Mouse (Mus musculus): Measurements from ENCODE around the gene Scin. TPM values are rescaled to one million over a fixed set of nuclear protein-coding genes. Genes with fewer than 3 reads are reported as not detected.

The Scin gene
- polyA plus RNA-seq, 1 experiment: not detected

GRCm38 (mm10) chr12:40027846-40028245 is 106.2 kb downstream of the Scin start:
- TF ChIP-seq USF1 (IDR thresholded peaks at IDR 0.05; ENCODE audit: low read depth): no peak
- Histone ChIP-seq H3K27me3 (ENCODE audit: control insufficient read depth, insufficient read depth, insufficient read length) (no peaks in the 10 kb centered on the region), H3K79me3 (ENCODE audit: low read depth) (no peaks in the 10 kb centered on the region), H3ac (ENCODE audit: control insufficient read depth, insufficient read length, low read depth) (no peak overlapping the region), H3K79me2 (ENCODE audit: control insufficient read depth, insufficient read depth) (no peaks in the 10 kb centered on the region), H3K36me3 (ENCODE audit: control insufficient read depth, insufficient read depth) (no peaks in the 10 kb centered on the region), H3K4me3 (ENCODE audit: insufficient read depth, poor library complexity, severe bottlenecking) (no peak overlapping the region)

DNA sequence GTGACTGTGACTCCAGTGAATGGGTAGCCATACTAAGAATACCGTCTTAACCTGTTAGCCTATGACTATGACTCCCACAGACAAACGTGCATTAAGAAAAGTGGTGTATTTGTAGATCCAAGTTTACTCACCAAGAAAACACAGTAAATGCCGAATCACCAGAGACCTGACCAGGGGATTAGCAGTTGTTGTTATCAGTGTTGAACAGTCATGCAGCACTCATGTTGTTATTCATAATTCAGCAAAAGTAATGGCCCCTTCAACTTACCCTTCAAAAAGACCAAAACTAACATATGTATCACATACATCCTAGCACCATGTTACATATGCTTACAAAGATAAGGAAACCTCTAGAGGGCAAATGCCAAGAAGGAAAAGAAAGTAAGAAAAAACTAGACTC is 106.6 kb downstream of the Scin start:
- TF ChIP-seq MYOG (IDR thresholded peaks at IDR 0.05; ENCODE audit: control insufficient read depth, extremely low read depth, insufficient read length): no peak
- no peak for TF ChIP-seq MAX (IDR thresholded peaks at IDR 0.05)
- no peak for TF ChIP-seq USF1 (IDR thresholded peaks at IDR 0.05; ENCODE audit: low read depth)
- no peak for TF ChIP-seq FOSL1 (IDR thresholded peaks at IDR 0.05; ENCODE audit: insufficient read depth, low read length, poor library complexity, severe bottlenecking)
- TF ChIP-seq MYOD1 (IDR thresholded peaks at IDR 0.05; ENCODE audit: control insufficient read depth, insufficient read length, low read depth): no peak
- no peak for TF ChIP-seq CTCF (IDR thresholded peaks at IDR 0.05; ENCODE audit: control insufficient read depth, insufficient read depth, insufficient read length)
- Histone ChIP-seq H3K79me2 (ENCODE audit: control insufficient read depth, insufficient read depth) (no peaks in the 10 kb centered on the region), H3K79me3 (ENCODE audit: low read depth) (no peaks in the 10 kb centered on the region), H3K27me3 (ENCODE audit: control insufficient read depth, insufficient read depth, insufficient read length) (no peaks in the 10 kb centered on the region), H3ac (ENCODE audit: control insufficient read depth, insufficient read length, low read depth) (no peak overlapping the region), H3K4me3 (ENCODE audit: insufficient read depth, poor library complexity, severe bottlenecking) (no peak overlapping the region), H3K36me3 (ENCODE audit: control insufficient read depth, insufficient read depth) (no peaks in the 10 kb centered on the region)

DNA sequence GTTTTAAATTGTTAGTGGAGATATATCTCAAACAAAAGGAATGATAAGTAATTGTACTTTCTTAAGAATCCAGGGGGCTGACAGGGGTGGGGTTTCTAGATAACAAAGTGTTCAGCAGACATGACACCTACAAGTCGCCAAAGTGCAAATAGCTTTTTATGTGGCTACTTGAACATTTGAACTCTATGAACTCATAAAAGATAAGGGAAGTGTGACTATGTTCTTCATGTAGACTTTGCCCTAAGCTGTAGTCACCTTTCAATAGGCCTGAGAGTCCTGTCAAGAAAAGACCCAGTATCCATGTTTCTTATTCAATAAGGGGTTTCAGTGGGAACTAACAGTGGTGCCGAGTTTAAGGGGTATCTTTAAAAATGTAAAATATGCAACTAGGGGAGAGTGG is 110.1 kb downstream of the Scin start:
- Histone ChIP-seq H3K36me3 (ENCODE audit: control insufficient read depth, insufficient read depth) (no peaks in the 10 kb centered on the region), H3ac (ENCODE audit: control insufficient read depth, insufficient read length, low read depth) (no peak overlapping the region), H3K27me3 (ENCODE audit: control insufficient read depth, insufficient read depth, insufficient read length) (no peaks in the 10 kb centered on the region), H3K79me3 (ENCODE audit: low read depth) (no peaks in the 10 kb centered on the region), H3K4me3 (ENCODE audit: insufficient read depth, poor library complexity, severe bottlenecking) (no peak overlapping the region), H3K79me2 (ENCODE audit: control insufficient read depth, insufficient read depth) (no peaks in the 10 kb centered on the region)
- TF ChIP-seq CTCF (IDR thresholded peaks at IDR 0.05; ENCODE audit: control insufficient read depth, insufficient read depth, insufficient read length): no peak
- TF ChIP-seq CEBPB (IDR thresholded peaks at IDR 0.05; ENCODE audit: low read depth): no peak
- no peak for TF ChIP-seq MYOG (IDR thresholded peaks at IDR 0.05; ENCODE audit: control insufficient read depth, extremely low read depth, insufficient read length)
- TF ChIP-seq FOSL1 (IDR thresholded peaks at IDR 0.05; ENCODE audit: insufficient read depth, low read length, poor library complexity, severe bottlenecking): no peak
- TF ChIP-seq MAX (IDR thresholded peaks at IDR 0.05): no peak
- TF ChIP-seq MYOD1 (IDR thresholded peaks at IDR 0.05; ENCODE audit: control insufficient read depth, insufficient read length, low read depth): no peak
- no peak for TF ChIP-seq USF1 (IDR thresholded peaks at IDR 0.05; ENCODE audit: low read depth)

- Histone ChIP-seq H3K27me3 (ENCODE audit: control insufficient read depth, insufficient read depth, insufficient read length) (no peaks in the 10 kb centered on the region), H3K4me3 (ENCODE audit: insufficient read depth, poor library complexity, severe bottlenecking) (no peak overlapping the region), H3K36me3 (ENCODE audit: control insufficient read depth, insufficient read depth) (no peaks in the 10 kb centered on the region), H3K79me3 (ENCODE audit: low read depth) (no peaks in the 10 kb centered on the region), H3ac (ENCODE audit: control insufficient read depth, insufficient read length, low read depth) (no peak overlapping the region), H3K79me2 (ENCODE audit: control insufficient read depth, insufficient read depth) (no peaks in the 10 kb centered on the region)
- TF ChIP-seq FOSL1 (IDR thresholded peaks at IDR 0.05; ENCODE audit: insufficient read depth, low read length, poor library complexity, severe bottlenecking) (no peak), CEBPB (IDR thresholded peaks at IDR 0.05; ENCODE audit: low read depth) (peak; percentile 40)
These were observed 110.9 kb downstream of the Scin start for GRCm38 (mm10) chr12:40023014-40023642.

DNA sequence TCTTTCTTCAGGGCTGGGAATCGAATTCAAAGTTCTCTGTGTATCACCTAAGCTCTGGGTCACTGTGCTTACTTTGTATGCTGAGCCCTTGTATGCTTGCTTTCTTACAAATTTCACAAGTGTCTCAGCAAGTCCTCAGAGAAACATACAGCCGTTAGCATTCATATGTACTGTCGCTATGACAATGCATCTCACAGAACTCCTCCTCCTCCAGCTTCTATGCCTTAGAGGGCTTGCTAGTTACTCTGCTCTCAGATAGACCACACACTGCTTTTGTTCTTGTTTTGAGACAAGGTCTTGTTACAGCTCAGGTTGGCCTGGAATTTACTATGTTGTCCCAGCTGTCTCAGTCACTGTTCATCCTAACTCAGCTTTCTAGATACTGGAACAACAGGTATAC is 111.7 kb downstream of the Scin start:
- Histone ChIP-seq H3K36me3 (ENCODE audit: control insufficient read depth, insufficient read depth) (no peaks in the 10 kb centered on the region), H3K79me3 (ENCODE audit: low read depth) (no peaks in the 10 kb centered on the region), H3K79me2 (ENCODE audit: control insufficient read depth, insufficient read depth) (no peaks in the 10 kb centered on the region), H3K27me3 (ENCODE audit: control insufficient read depth, insufficient read depth, insufficient read length) (no peaks in the 10 kb centered on the region), H3ac (ENCODE audit: control insufficient read depth, insufficient read length, low read depth) (no peak overlapping the region), H3K4me3 (ENCODE audit: insufficient read depth, poor library complexity, severe bottlenecking) (no peak overlapping the region)
- TF ChIP-seq MYOD1 (IDR thresholded peaks at IDR 0.05; ENCODE audit: control insufficient read depth, insufficient read length, low read depth): no peak
- no peak for TF ChIP-seq CTCF (IDR thresholded peaks at IDR 0.05; ENCODE audit: control insufficient read depth, insufficient read depth, insufficient read length)
- TF ChIP-seq MYOG (IDR thresholded peaks at IDR 0.05; ENCODE audit: control insufficient read depth, extremely low read depth, insufficient read length): no peak
- TF ChIP-seq USF1 (IDR thresholded peaks at IDR 0.05; ENCODE audit: low read depth): no peak
- TF ChIP-seq CEBPB (IDR thresholded peaks at IDR 0.05; ENCODE audit: low read depth): no peak

DNA sequence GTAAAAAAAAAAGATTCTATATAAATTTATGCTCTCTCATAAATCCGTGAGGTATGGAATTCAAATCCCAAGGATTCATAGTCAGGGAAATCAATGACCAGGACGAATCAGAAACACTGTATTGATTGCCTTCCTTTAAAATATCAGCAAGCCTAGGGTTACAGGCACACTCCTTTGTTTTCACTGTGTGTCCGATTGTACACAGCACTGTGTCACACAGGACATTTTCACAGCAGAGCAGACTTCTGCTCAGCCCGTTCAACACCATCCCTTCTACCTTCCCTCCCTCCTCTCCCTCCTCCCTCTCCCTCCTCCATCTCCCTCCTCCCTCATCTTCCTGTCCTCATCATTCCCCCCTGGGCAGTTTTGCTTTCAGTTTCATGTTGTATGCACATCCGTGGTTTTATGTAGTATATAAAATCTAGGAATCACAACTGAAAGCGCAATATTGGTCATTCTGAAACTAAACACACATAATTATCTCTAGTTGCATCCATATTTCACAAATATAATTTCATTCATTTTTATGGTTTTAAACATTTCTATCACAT is 116.0 kb downstream of the Scin start:
- H3ac ChIP-seq (ENCODE audit: control insufficient read depth, insufficient read length, low read depth): no peak overlapping the region
- no peak overlapping the region for H3K4me3 ChIP-seq (ENCODE audit: insufficient read depth, poor library complexity, severe bottlenecking)
- no peaks in the 10 kb centered on the region for H3K36me3 ChIP-seq (ENCODE audit: control insufficient read depth, insufficient read depth)
- H3K79me2 ChIP-seq (ENCODE audit: control insufficient read depth, insufficient read depth): no peaks in the 10 kb centered on the region
- TF ChIP-seq CTCF (IDR thresholded peaks at IDR 0.05; ENCODE audit: control insufficient read depth, insufficient read depth, insufficient read length) (no peak), CEBPB (IDR thresholded peaks at IDR 0.05; ENCODE audit: low read depth) (no peak), MYOG (IDR thresholded peaks at IDR 0.05; ENCODE audit: control insufficient read depth, extremely low read depth, insufficient read length) (no peak), MAX (IDR thresholded peaks at IDR 0.05) (no peak), USF1 (IDR thresholded peaks at IDR 0.05; ENCODE audit: low read depth) (no peak), FOSL1 (IDR thresholded peaks at IDR 0.05; ENCODE audit: insufficient read depth, low read length, poor library complexity, severe bottlenecking) (no peak), MYOD1 (IDR thresholded peaks at IDR 0.05; ENCODE audit: control insufficient read depth, insufficient read length, low read depth) (no peak)
- no peaks in the 10 kb centered on the region for H3K27me3 ChIP-seq (ENCODE audit: control insufficient read depth, insufficient read depth, insufficient read length)
- no peaks in the 10 kb centered on the region for H3K79me3 ChIP-seq (ENCODE audit: low read depth)

Data from C2C12 (cell line).